Mouse (Mus musculus) lung, postnatal 0 days (tissue): ENCODE data around the gene Tln2. TPM values are rescaled to one million over a fixed set of nuclear protein-coding genes. Genes with fewer than 3 reads are reported as not detected.

Experiments
- ATAC-seq: fragments of 200-750 bp; cut with Nextera tagmentation; 2 replicates; pipeline ENCODE4 v1.8.0; 2017; ENCODE audit warnings: moderate library complexity
- DNase-seq: peaks from one replicate; pipeline ENCODE4 v3.0.0-alpha.2; 2016; ENCODE audit warnings: low spot score
- H3K27ac ChIP-seq: fragments of 300-500 bp; sonication (generic); 2 replicates; pipeline ENCODE4 v1.5.1; 2014; ENCODE audit warnings: antibody characterized with exemption, mild to moderate bottlenecking, low read length, mixed read lengths
- H3K27me3 ChIP-seq: fragments of 300-500 bp; sonication (generic); replicated peaks from 2 replicates; pipeline ENCODE4 v1.6.1; 2014; ENCODE audit warnings: low read length, mixed read lengths; ENCODE audit not compliant: insufficient read depth
- H3K36me3 ChIP-seq: fragments of 300-500 bp; sonication (generic); 2 replicates; pipeline ENCODE4 v1.6.1; 2014; ENCODE audit warnings: low read length, mixed read lengths; ENCODE audit not compliant: insufficient read depth
- H3K4me1 ChIP-seq: fragments of 300-500 bp; sonication (generic); 2 replicates; pipeline ENCODE4 v1.6.1; 2014; ENCODE audit warnings: antibody characterized with exemption, low read depth, low read length, mixed read lengths; ENCODE audit not compliant: insufficient read depth
- H3K4me2 ChIP-seq: fragments of 300-500 bp; sonication (generic); replicated peaks from 2 replicates; pipeline ENCODE4 v1.6.1; 2014; ENCODE audit warnings: low read depth, mild to moderate bottlenecking, low read length, moderate library complexity, mixed read lengths
- H3K4me3 ChIP-seq: fragments of 300-500 bp; sonication (generic); 2 replicates; pipeline ENCODE4 v1.5.1; 2014; ENCODE audit warnings: low read depth, low read length
- H3K9ac ChIP-seq: fragments of 300-500 bp; sonication (generic); replicated peaks from 2 replicates; pipeline ENCODE4 v1.6.1; 2014; ENCODE audit warnings: low read depth, mild to moderate bottlenecking
- H3K9me3 ChIP-seq: fragments of 300-500 bp; sonication (generic); 2 replicates; pipeline ENCODE4 v1.6.1; 2016; ENCODE audit warnings: low read length, mixed read lengths
- CTCF ChIP-seq: IDR thresholded peaks from 2 replicates; pipeline ENCODE4 v1.5.1; 2016; ENCODE audit warnings: antibody characterized with exemption, mild to moderate bottlenecking
- EP300 ChIP-seq: IDR thresholded peaks from 2 replicates; pipeline ENCODE4 v1.6.1; 2016; ENCODE audit warnings: antibody characterized with exemption, mild to moderate bottlenecking, control low read depth
- WGBS: fragments of 180-500 bp; shearing (Covaris S2); extraction: QIAGEN DNeasy Blood & Tissue Kit; methylation state at CpG from one replicate; pipeline ENCODE4 v1.1.7; 2014; 5-methylcytosine and 5-hydroxymethylcytosine counted together
- polyA plus RNA-seq: library from polyadenylated mRNA; unstranded; fragments of >200 nt; fragmentation: Nextera tagmentation; extraction: Ambion mirVana; gene quantifications from 2 replicates; pipeline ENCODE4 v1.2.1, GENCODE M21; 2015

The Tln2 gene
- polyA plus RNA-seq, 1 experiment from 2014 or later: 9.9 TPM

DNA sequence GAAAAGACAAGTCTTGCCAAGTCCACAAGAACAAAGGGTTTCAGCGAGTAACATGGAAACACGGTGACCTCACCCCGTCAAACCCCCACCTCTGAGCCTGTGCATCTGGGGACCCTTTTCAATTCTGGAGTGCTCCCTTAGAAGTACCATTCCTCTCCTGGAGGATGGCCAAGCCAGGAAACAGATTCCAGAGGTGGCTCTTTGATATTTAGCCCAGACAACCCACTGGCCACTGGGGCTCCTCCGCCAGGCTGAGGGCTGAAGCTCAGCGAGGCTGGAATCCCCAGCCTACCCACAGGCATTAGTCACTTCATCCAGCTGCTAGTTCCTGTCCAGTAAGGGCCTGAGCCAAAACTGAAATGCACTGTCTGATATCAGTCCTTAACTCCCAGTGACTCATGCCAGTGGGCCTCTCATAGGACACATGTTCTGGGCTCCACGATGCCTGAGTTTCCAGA is 6.3 kb upstream of the Tln2 start:
- no peaks in the 10 kb centered on the region for H3K36me3 ChIP-seq
- H3K27me3 ChIP-seq: no peaks in the 10 kb centered on the region
- H3K9me3 ChIP-seq: no peaks in the 10 kb centered on the region
- no peak overlapping the region for H3K27ac ChIP-seq
- peak; percentile 88 for ATAC-seq
- WGBS: 29% methylated on average over 6 of the region's 6 CpGs
- no peak for TF ChIP-seq CTCF
- TF ChIP-seq EP300: no peak
- no peak overlapping the region for H3K4me2 ChIP-seq
- no peak overlapping the region for H3K4me3 ChIP-seq
- H3K4me1 ChIP-seq: no peaks in the 10 kb centered on the region; the same call in 1 of the 2 replicates
- peak; percentile 60 for DNase-seq
- no peak overlapping the region for H3K9ac ChIP-seq

DNA sequence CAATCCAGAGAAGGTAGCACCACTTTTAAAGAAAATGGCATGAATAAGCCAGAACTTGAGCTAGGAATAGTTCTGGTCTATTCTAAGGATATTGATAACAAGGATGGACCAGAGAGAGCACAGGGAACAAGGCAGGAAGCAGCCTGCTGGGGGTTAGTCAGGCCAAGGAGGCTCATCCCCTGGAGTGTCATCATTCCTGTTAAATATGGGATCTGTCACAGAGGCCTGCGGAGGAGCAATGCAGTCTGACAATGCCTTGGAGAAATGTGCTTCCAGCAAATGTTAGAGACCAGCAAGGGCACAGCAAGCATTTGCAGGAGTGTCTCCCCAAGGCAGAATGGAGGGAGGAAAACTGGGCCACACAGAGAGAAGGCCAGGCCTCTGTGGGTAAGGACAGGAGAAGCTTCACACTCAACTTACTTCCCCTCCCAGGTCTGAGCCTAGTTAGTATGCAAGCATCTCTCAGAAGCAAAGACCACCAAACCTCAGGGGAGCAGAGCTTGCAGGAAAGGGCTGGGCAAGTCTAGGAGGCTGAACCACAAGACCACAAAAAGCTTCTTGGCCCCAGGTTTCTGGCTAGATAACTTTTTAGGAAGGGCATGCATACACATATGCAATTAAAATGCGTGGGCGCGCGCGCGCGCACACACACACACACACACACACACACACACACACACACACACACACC is 9.5 kb downstream of the Tln2 start:
- TF ChIP-seq CTCF: no peak
- TF ChIP-seq EP300: no peak
- H3K4me2 ChIP-seq: no peak overlapping the region
- no peak overlapping the region for H3K27ac ChIP-seq
- H3K4me3 ChIP-seq: no peak overlapping the region
- no peak overlapping the region for H3K9ac ChIP-seq
- no peak for ATAC-seq
- no peaks in the 10 kb centered on the region for H3K36me3 ChIP-seq
- WGBS: 90% methylated on average over 8 of the region's 8 CpGs
- H3K9me3 ChIP-seq: no peaks in the 10 kb centered on the region
- no peaks in the 10 kb centered on the region for H3K27me3 ChIP-seq
- DNase-seq: no peak
- no peaks in the 10 kb centered on the region; the same call in 1 of the 2 replicates for H3K4me1 ChIP-seq

DNA sequence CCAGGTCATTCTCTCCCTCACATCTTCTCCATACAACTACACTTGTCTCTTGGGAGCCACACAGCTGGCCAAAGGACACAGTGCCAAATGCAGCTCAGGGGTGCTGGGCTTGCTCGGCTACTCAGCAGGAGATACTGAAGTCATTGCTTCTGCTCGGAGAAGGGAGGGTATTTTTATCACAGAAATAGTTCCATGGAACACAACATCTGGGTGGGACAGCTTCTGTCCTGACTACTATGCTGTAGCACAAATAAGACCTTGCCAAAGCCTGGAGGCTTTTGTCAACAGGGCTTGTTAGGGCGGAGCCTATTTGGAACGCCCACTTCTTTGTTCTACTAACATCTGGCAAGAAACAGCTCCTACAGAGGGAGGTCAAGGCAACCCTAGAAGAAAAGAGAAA is 10.2 kb downstream of the Tln2 start:
- Histone ChIP-seq H3K9me3 (no peaks in the 10 kb centered on the region), H3K9ac (no peak overlapping the region), H3K36me3 (no peaks in the 10 kb centered on the region), H3K4me3 (no peak overlapping the region), H3K27ac (no peak overlapping the region), H3K4me2 (no peak overlapping the region), H3K27me3 (no peaks in the 10 kb centered on the region), H3K4me1 (no peaks in the 10 kb centered on the region; the same call in 1 of the 2 replicates)
- DNase-seq (peak; percentile 37), ATAC-seq (peak; percentile 38; the same call in 1 of the 2 replicates)
- TF ChIP-seq EP300 (no peak), CTCF (no peak)
- 37% methylated on average over 4 of the region's 4 CpGs for WGBS

DNA sequence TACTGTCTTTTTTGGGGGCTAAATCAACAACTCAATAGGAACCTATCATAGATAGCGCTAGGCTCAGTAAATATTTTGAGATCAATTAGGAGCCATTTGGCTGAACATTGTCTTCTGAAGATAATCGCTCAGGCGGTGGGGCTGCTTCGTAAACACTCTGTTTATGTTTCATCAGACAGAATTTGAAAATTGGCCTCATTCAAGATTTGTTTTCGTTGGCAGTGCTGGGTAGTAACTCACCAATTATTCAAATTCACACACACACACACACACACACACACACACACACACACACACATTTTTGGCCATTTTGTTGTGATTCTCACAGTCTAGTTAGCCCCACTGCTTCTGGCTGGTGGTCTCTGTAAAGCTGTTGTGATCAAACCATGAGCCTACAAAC is 12.9 kb downstream of the Tln2 start:
- Histone ChIP-seq H3K4me3 (no peak overlapping the region), H3K4me1 (no peaks in the 10 kb centered on the region; the same call in 1 of the 2 replicates), H3K27ac (no peak overlapping the region), H3K9ac (no peak overlapping the region), H3K9me3 (no peaks in the 10 kb centered on the region), H3K4me2 (no peak overlapping the region), H3K27me3 (no peaks in the 10 kb centered on the region), H3K36me3 (no peaks in the 10 kb centered on the region)
- no peak for TF ChIP-seq CTCF
- TF ChIP-seq EP300: no peak
- ATAC-seq (no peak), DNase-seq (no peak)
- WGBS: 70% methylated on average over 5 of the region's 5 CpGs

DNA sequence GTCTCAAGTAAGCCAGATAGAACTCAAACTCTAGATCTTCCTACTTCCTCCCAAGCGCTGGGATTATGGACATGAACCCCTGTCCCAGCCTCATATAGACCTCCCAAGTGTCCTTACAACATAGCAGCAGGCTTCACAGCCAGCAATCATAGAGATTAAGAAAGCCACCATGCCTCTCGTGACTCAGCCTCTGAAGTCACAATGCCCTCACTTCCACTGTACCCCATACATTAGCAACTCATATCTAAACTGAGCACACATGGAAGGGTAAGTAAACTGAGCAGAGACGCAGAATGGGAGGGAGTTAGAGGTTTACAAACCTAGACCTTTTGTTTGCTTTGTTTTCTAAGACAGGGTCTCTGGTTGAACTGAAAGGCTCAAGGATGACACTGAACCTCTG is 13.7 kb downstream of the Tln2 start:
- Histone ChIP-seq H3K27ac (no peak overlapping the region), H3K9ac (no peak overlapping the region), H3K27me3 (no peaks in the 10 kb centered on the region), H3K4me1 (no peaks in the 10 kb centered on the region; the same call in 1 of the 2 replicates), H3K4me2 (no peak overlapping the region), H3K4me3 (no peak overlapping the region), H3K9me3 (no peaks in the 10 kb centered on the region), H3K36me3 (no peaks in the 10 kb centered on the region)
- ATAC-seq (no peak), DNase-seq (no peak)
- 84% methylated on average over 3 of the region's 3 CpGs for WGBS
- no peak for TF ChIP-seq EP300
- TF ChIP-seq CTCF: no peak

DNA sequence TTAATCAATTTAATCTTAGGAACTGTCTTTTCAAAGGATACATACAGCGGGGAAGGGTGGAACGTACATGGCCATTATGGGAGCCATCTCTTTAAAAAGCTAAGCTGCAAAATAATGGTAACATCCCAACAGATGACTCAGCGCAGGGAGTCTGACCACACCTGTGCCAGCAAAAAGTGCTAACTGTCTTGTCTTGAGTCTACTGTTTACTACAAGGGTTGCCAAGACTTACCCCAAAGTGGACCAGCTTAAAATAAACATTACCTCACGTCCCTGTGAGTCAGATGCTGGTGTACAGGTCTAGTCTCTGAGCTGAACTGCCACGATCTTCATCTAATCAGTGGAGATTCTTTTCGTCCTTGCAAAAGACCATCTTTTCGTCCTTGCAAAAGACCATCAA is 14.7 kb downstream of the Tln2 start:
- no peaks in the 10 kb centered on the region for H3K36me3 ChIP-seq
- H3K4me2 ChIP-seq: no peak overlapping the region
- no peak for ATAC-seq
- WGBS: 35% methylated on average over 7 of the region's 7 CpGs
- no peak overlapping the region for H3K4me3 ChIP-seq
- H3K9ac ChIP-seq: no peak overlapping the region
- no peak overlapping the region for H3K27ac ChIP-seq
- H3K27me3 ChIP-seq: no peaks in the 10 kb centered on the region
- H3K9me3 ChIP-seq: no peaks in the 10 kb centered on the region
- H3K4me1 ChIP-seq: no peaks in the 10 kb centered on the region; the same call in 1 of the 2 replicates
- TF ChIP-seq EP300 (no peak), CTCF (no peak)
- no peak for DNase-seq
